Mouse (Mus musculus) intestine, embryonic 14.5 days (tissue): ENCODE results near the gene Stx7. TPM values are rescaled to one million over a fixed set of nuclear protein-coding genes. Genes with fewer than 3 reads are reported as not detected.

Source experiments
- ATAC-seq: fragments of 200-750 bp; cut with Nextera tagmentation; replicated peaks from 2 replicates; pipeline ENCODE4 v1.8.0; 2017; ENCODE audit warnings: low read depth, moderate number of reproducible peaks, moderate TSS enrichment, moderate library complexity; ENCODE audit not compliant: low FRiP score, low TSS enrichment
- DNase-seq: peaks from one replicate; pipeline ENCODE4 v3.0.0-alpha.2; 2018; ENCODE audit warnings: low spot score
- H3K27ac ChIP-seq: fragments of 300-500 bp; sonication (generic); 2 replicates; pipeline ENCODE4 v1.5.1; 2014; ENCODE audit warnings: low read depth, mild to moderate bottlenecking, control low read depth
- H3K27me3 ChIP-seq: fragments of 300-500 bp; sonication (generic); replicated peaks from 2 replicates; pipeline ENCODE4 v1.6.1; 2014; ENCODE audit warnings: low read length, control low read depth; ENCODE audit not compliant: control insufficient read depth, insufficient read depth
- H3K36me3 ChIP-seq: fragments of 300-500 bp; sonication (generic); 2 replicates; pipeline ENCODE4 v1.6.1; 2014; ENCODE audit warnings: low read length, control low read depth; ENCODE audit not compliant: control insufficient read depth, insufficient read depth
- H3K4me1 ChIP-seq: fragments of 300-500 bp; sonication (generic); replicated peaks from 2 replicates; pipeline ENCODE4 v1.6.1; 2014; ENCODE audit warnings: low read length, control low read depth, mixed read lengths; ENCODE audit not compliant: control insufficient read depth, insufficient read depth
- H3K4me2 ChIP-seq: fragments of 300-500 bp; sonication (generic); 2 replicates; pipeline ENCODE4 v1.6.1; 2014; ENCODE audit warnings: low read length
- H3K4me3 ChIP-seq: fragments of 300-500 bp; sonication (generic); 2 replicates; pipeline ENCODE4 v1.5.1; 2014; ENCODE audit warnings: low read depth, low read length, control low read depth, mixed read lengths
- H3K9ac ChIP-seq: fragments of 300-500 bp; sonication (generic); 2 replicates; pipeline ENCODE4 v1.6.1; 2014; ENCODE audit warnings: mild to moderate bottlenecking, low read length
- H3K9me3 ChIP-seq: fragments of 300-500 bp; sonication (generic); 2 replicates; pipeline ENCODE4 v1.6.1; 2016; ENCODE audit warnings: low read length, control low read depth; ENCODE audit not compliant: control insufficient read depth
- WGBS: fragments of 180-500 bp; shearing (Covaris S2); extraction: QIAGEN DNeasy Blood & Tissue Kit; methylation state at CpG from one replicate; pipeline ENCODE4 v1.1.7; 2014; 5-methylcytosine and 5-hydroxymethylcytosine counted together
- polyA plus RNA-seq: library from polyadenylated mRNA; unstranded; fragments of >200 nt; fragmentation: Nextera tagmentation; extraction: Ambion mirVana; gene quantifications from 2 replicates; pipeline ENCODE4 v1.2.1, GENCODE M21; 2014

Gene Stx7
- polyA plus RNA-seq, 1 experiment from 2014 or later: 91.8 TPM

- peak; percentile 73 for DNase-seq
- Histone ChIP-seq H3K9me3 (no peaks in the 10 kb centered on the region), H3K27ac (no peak within 1 kb of the TSS), H3K36me3 (no peaks in the 10 kb centered on the region), H3K27me3 (peaks cover 13% of the 10 kb centered on the region), H3K9ac (peak within 1 kb of the TSS; percentile 40), H3K4me2 (peak within 1 kb of the TSS; percentile 83), H3K4me1 (no peaks in the 10 kb centered on the region), H3K4me3 (peak within 1 kb of the TSS; percentile 49)
- ATAC-seq: peak; percentile 73
- 2% methylated on average over 45 of the region's 56 CpGs for whole genome bisulfite sequencing
These were observed 74.5 kb downstream of the Stx7 start, which contains the start of gene Moxd1 for GRCm38 (mm10) chr10:24223449-24224143. Gene Moxd1 (plus strand): TSS chr10:24223517.

DNA sequence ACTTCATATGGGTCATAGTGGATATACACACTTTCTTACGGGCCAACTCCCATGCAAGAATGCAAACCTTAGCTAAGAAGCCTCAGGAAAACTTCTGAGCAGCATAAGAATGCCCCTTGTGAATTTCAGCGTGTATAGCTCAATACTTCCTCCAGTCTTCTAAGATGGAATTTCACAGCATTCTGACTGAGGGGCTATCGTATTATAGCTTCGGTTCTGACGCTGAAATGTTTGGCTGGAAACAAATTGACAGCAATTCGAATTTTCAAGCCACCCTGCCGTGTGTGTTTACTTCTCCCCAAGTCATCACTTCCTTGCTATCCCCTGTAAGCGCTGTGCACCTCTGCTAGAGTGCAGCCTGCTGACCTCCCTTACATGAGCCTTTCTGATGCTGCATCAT is 75.5 kb downstream of the Stx7 start:
- peak overlapping the region; percentile 83 for H3K4me2 ChIP-seq
- peaks cover 13% of the 10 kb centered on the region for H3K27me3 ChIP-seq
- no peak overlapping the region for H3K27ac ChIP-seq
- ATAC-seq: no peak
- H3K36me3 ChIP-seq: no peaks in the 10 kb centered on the region
- H3K9me3 ChIP-seq: no peaks in the 10 kb centered on the region
- H3K9ac ChIP-seq: no peak overlapping the region
- no peaks in the 10 kb centered on the region for H3K4me1 ChIP-seq
- H3K4me3 ChIP-seq: 0 out of 2 replicates have a peak overlapping the region, but pooled peaks have one; percentile 49
- DNase-seq: no peak
- 28% methylated on average over 8 of the region's 8 CpGs for WGBS

DNA sequence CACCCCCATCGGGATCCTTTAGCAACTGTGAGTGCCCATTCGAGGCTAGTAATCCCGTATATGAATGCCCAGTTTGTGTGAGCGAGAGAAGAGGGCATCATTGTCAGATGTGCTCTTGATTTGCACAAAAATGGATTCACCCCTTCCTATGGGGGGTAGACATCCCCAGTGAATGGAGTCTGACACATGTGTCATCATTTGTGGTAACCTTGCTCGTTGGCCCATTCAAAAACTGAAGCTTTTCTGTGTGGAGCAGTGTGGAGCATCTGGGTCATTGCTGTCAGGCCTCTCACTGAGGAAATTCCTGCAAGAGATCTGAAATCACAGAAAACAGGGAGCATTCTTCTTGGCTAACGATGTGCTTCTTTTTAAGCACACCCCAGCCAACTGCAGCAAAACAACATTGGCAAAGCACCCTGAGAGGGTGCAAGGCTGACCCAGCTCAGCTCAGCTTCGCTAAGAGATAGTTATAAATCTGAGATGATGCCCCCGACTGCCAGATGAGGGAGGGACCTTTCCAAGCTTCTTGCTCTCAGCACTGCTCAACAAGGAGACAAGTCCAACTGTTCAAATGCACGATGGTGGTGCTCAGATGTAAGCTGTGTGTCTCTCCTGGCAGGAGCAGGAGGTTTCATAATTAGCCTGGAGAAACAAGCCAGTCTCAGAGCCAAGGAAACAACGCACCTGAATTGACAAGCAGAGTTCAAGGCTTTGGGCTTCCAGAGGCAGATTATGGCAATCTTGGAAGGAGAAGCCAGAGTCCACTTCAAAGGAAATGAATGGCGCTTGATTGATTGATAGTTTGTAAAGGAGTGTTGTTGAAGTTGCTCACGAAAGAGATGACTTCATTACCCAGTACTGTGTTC is 79.4 kb downstream of the Stx7 start:
- no peaks in the 10 kb centered on the region for H3K9me3 ChIP-seq
- DNase-seq: no peak
- no peak overlapping the region for H3K4me2 ChIP-seq
- H3K4me1 ChIP-seq: no peaks in the 10 kb centered on the region
- ATAC-seq: no peak
- 63% methylated on average over 12 of the region's 12 CpGs for WGBS
- no peak overlapping the region for H3K9ac ChIP-seq
- H3K27ac ChIP-seq: no peak overlapping the region
- H3K36me3 ChIP-seq: no peaks in the 10 kb centered on the region
- H3K27me3 ChIP-seq: peaks cover 10% of the 10 kb centered on the region
- no peak overlapping the region for H3K4me3 ChIP-seq

- Histone ChIP-seq H3K9me3 (no peaks in the 10 kb centered on the region), H3K4me2 (no peak overlapping the region), H3K9ac (no peak overlapping the region), H3K27ac (no peak overlapping the region), H3K4me3 (no peak overlapping the region), H3K27me3 (no peaks in the 10 kb centered on the region), H3K36me3 (no peaks in the 10 kb centered on the region), H3K4me1 (no peaks in the 10 kb centered on the region)
- DNase-seq (no peak), ATAC-seq (no peak)
- WGBS: 80% methylated on average over 4 of the region's 4 CpGs
These were observed 83.2 kb downstream of the Stx7 start for GRCm38 (mm10) chr10:24232281-24232680.

DNA sequence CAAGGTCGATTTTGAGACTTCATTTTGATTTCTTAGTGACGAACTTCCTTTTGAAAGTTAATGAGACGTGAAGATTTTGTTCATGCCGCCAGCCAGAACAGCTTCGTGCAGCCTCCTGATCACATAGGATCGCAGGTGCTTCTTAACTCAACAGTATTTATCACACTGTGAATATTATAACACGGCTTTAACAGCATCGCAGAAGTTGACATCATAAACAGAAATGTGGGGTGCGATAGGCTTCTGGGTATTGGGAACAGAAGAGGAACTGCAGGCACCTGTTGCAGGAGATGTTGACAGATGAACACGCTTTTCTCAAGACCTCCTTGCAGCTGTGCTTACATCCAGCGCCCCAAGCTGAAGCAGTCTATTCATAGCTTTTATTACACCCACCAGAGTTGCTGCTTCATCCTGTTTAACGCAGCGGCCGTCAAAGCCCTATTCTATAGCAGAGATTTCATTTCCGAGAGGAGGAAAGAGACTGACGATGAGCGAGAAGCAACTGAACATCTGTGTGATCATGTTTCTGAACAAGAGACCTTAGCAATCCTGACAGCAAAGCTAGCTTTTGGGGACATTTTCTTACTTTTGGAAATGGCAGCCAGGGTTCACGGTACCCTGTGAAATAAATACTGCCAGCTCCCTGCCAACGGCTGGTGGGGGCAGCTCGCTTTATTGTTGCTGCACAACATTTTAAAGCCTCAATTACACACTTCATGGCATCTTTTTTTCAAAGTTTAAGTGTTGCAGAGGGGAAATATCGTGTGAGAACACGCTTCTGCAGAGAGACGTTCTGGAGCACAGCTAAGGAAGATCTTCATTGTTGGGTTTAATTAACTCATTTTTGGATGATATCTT is 86.6 kb downstream of the Stx7 start:
- Histone ChIP-seq H3K9ac (no peak overlapping the region), H3K4me2 (no peak overlapping the region), H3K27ac (no peak overlapping the region), H3K4me1 (no peaks in the 10 kb centered on the region), H3K9me3 (no peaks in the 10 kb centered on the region), H3K36me3 (no peaks in the 10 kb centered on the region), H3K27me3 (no peaks in the 10 kb centered on the region), H3K4me3 (no peak overlapping the region)
- ATAC-seq (no peak), DNase-seq (no peak)
- WGBS: 68% methylated on average over 23 of the region's 23 CpGs

Other genes starting within 250 kb of the Stx7 start
- gene Taar1, start 228.9 kb upstream of the Stx7 start, polyA plus RNA-seq: not detected in 2 replicates
- 0.42 TPM in 1 of 2 replicates, not detected in the other for gene Taar2, start 210.7 kb upstream of the Stx7 start, polyA plus RNA-seq
- not detected in 2 replicates for gene Taar3, start 199.7 kb upstream of the Stx7 start, polyA plus RNA-seq
- gene Taar4, start 188.8 kb upstream of the Stx7 start, polyA plus RNA-seq: not detected in 2 replicates
- not detected in 2 replicates for gene Taar5, start 178.6 kb upstream of the Stx7 start, polyA plus RNA-seq
- not detected in 2 replicates for gene Taar6, start 163.7 kb upstream of the Stx7 start, polyA plus RNA-seq
- gene Taar7a, start 155.8 kb upstream of the Stx7 start, polyA plus RNA-seq: not detected in 2 replicates
- gene Taar7b, start 149.4 kb upstream of the Stx7 start, polyA plus RNA-seq: not detected in 2 replicates
- not detected in 2 replicates for gene Taar7d, start 122.1 kb upstream of the Stx7 start, polyA plus RNA-seq
- not detected in 2 replicates for gene Taar7e, start 111.7 kb upstream of the Stx7 start, polyA plus RNA-seq
- gene Taar7f, start 99.8 kb upstream of the Stx7 start, polyA plus RNA-seq: not detected in 2 replicates
- gene Taar8a, start 72.8 kb upstream of the Stx7 start, polyA plus RNA-seq: not detected in 2 replicates
- gene Taar8b, start 57.0 kb upstream of the Stx7 start, polyA plus RNA-seq: not detected in 2 replicates
- not detected in 2 replicates for gene Taar8c, start 47.4 kb upstream of the Stx7 start, polyA plus RNA-seq
- gene Taar9, start 39.8 kb upstream of the Stx7 start, polyA plus RNA-seq: not detected in 2 replicates
- 19.2 and 23.2 TPM in 2 replicates for gene Moxd1, start 74.2 kb downstream of the Stx7 start, polyA plus RNA-seq